Mouse (Mus musculus) liver, embryonic 14.5 days (tissue): Measurements from ENCODE around the gene B3galt1. TPM values are rescaled to one million over a fixed set of nuclear protein-coding genes. Genes with fewer than 3 reads are reported as not detected.

Experiments
- ATAC-seq: fragments of 200-750 bp; cut with Nextera tagmentation; 2 replicates; pipeline ENCODE4 v1.8.0; 2017; ENCODE audit warnings: moderate number of reproducible peaks, mild to moderate bottlenecking, moderate library complexity; ENCODE audit not compliant: insufficient read depth
- DNase-seq, 3 experiments: peaks; one replicate each; pipeline ENCODE4 v3.0.0-alpha.2; 2012 to 2013; ENCODE audit warnings: low read depth in 3 of 3, low spot score in 3 of 3
- H3K27ac ChIP-seq: fragments of 300-500 bp; sonication (generic); 2 replicates; pipeline ENCODE4 v1.5.1; 2014; ENCODE audit warnings: moderate library complexity, mild to moderate bottlenecking, control low read depth, inconsistent platforms
- H3K27me3 ChIP-seq: fragments of 300-500 bp; sonication (generic); 2 replicates; pipeline ENCODE4 v1.6.1; 2014; ENCODE audit warnings: mild to moderate bottlenecking, low read length, moderate library complexity; ENCODE audit not compliant: control insufficient read depth, insufficient read depth
- H3K36me3 ChIP-seq: fragments of 300-500 bp; sonication (generic); replicated peaks from 2 replicates; pipeline ENCODE4 v1.6.1; 2014; ENCODE audit warnings: low read depth; ENCODE audit not compliant: control insufficient read depth, insufficient read depth
- H3K4me1 ChIP-seq, 2 experiments: fragments of 200-500 bp in 1 of 2; fragments of 300-500 bp in 1 of 2; sonication (generic) in 1 of 2; replicated peaks; 2 replicates each; pipeline ENCODE4 v1.6.1; 2012 to 2014; ENCODE audit warnings: antibody characterized with exemption in 1 of 2, inconsistent platforms in 1 of 2, low read length in 1 of 2; ENCODE audit not compliant: control insufficient read depth in 2 of 2, insufficient read depth in 2 of 2
- H3K4me2 ChIP-seq: fragments of 300-500 bp; sonication (generic); 2 replicates; pipeline ENCODE4 v1.6.1; 2014; ENCODE audit warnings: low read depth, mild to moderate bottlenecking, control low read depth, moderate library complexity
- H3K4me3 ChIP-seq, 2 experiments: fragments of 200-500 bp in 1 of 2; fragments of 300-500 bp in 1 of 2; sonication (generic) in 1 of 2; 2 replicates each; pipeline ENCODE4 v1.5.1; 2012 to 2014; ENCODE audit warnings: low read depth in 2 of 2, low read length in 2 of 2, mild to moderate bottlenecking in 2 of 2, control low read depth in 1 of 2, inconsistent platforms in 1 of 2, moderate library complexity in 1 of 2; ENCODE audit not compliant: insufficient read depth in 1 of 2
- H3K9ac ChIP-seq: fragments of 300-500 bp; sonication (generic); replicated peaks from 2 replicates; pipeline ENCODE4 v1.6.1; 2014; ENCODE audit warnings: mild to moderate bottlenecking, control low read depth, moderate library complexity
- H3K9me3 ChIP-seq: fragments of 300-500 bp; sonication (generic); 2 replicates; pipeline ENCODE4 v1.6.1; 2016; ENCODE audit warnings: low read length, mixed read lengths; ENCODE audit not compliant: control insufficient read depth
- CTCF ChIP-seq: IDR thresholded peaks from 2 replicates; pipeline ENCODE4 v1.5.1; 2016; ENCODE audit warnings: antibody characterized with exemption, low read depth, control low read depth
- EP300 ChIP-seq: IDR thresholded peaks from 2 replicates; pipeline ENCODE4 v1.6.1; 2016; ENCODE audit warnings: antibody characterized with exemption, low read depth
- whole genome bisulfite sequencing: fragments of 180-500 bp; shearing (Covaris S2); extraction: QIAGEN DNeasy Blood & Tissue Kit; methylation state at CpG from one replicate; pipeline ENCODE4 v1.1.7; 2014; ENCODE audit not compliant: insufficient replicate concordance; 5-methylcytosine and 5-hydroxymethylcytosine counted together
- polyA plus RNA-seq, 2 experiments: library from polyadenylated mRNA; depleted of rRNA in 1 of 2; stranded (reverse) in 1 of 2; unstranded in 1 of 2; fragments of >200 nt; fragmentation: Nextera tagmentation in 1 of 2; extraction: Ambion mirVana in 1 of 2; gene quantifications; 2 replicates each; pipeline versions ENCODE4 v1.2.1 to v1.2.3; 2012 to 2014

B3galt1 gene
- polyA plus RNA-seq, 2 experiments = 0.03 to 0.23 TPM

- ATAC-seq (no peak), DNase-seq (no peak)
- WGBS = 63% methylated on average over 5 of the region's 5 CpGs
These were observed 514.0 kb downstream of the B3galt1 start for GRCm38 (mm10) chr2:68079426-68080360.

DNA sequence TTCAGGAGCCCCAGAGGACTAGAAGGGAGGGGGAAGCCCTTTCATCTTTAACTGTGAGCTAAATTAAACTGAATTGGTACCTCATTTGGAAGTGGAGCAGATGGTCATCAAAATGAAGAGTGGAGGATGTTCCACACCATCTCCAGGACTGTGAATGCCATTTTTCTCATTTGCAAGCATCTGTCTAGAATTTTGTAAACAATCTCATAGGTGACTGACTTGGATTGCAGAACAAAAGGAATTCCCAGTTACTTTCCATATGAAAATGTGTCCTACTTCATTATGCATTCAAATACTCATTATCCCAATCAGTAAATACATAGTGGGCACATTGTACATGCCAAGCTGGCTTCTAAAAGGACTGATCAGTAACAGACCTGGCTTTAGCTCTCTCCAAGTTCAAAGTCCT lies 515.2 kb downstream of the B3galt1 start:
- H3K9ac ChIP-seq = no peak overlapping the region
- TF ChIP-seq CTCF (no peak), EP300 (no peak)
- no peak overlapping the region for H3K4me2 ChIP-seq
- no peaks in the 10 kb centered on the region for H3K4me1 ChIP-seq
- no peak overlapping the region for H3K27ac ChIP-seq
- DNase-seq = no peak
- H3K27me3 ChIP-seq = no peaks in the 10 kb centered on the region
- H3K9me3 ChIP-seq = no peaks in the 10 kb centered on the region
- H3K4me3 ChIP-seq = no peak overlapping the region
- H3K36me3 ChIP-seq = no peaks in the 10 kb centered on the region
- no peak for ATAC-seq

More at GRCm38 (mm10) chr2:68079426-68080360, 514.0 kb downstream of the B3galt1 start:
- H3K9ac ChIP-seq = no peak overlapping the region
- no peak for TF ChIP-seq EP300
- TF ChIP-seq CTCF = no peak
- no peak overlapping the region for H3K4me2 ChIP-seq
- no peaks in the 10 kb centered on the region for H3K27me3 ChIP-seq
- no peak overlapping the region for H3K27ac ChIP-seq
- no peaks in the 10 kb centered on the region for H3K9me3 ChIP-seq
- no peak overlapping the region for H3K4me3 ChIP-seq
- H3K4me1 ChIP-seq = no peaks in the 10 kb centered on the region
- H3K36me3 ChIP-seq = no peaks in the 10 kb centered on the region

- Histone ChIP-seq H3K9me3 (no peaks in the 10 kb centered on the region), H3K9ac (no peak overlapping the region), H3K4me2 (no peak overlapping the region), H3K4me3 (no peak overlapping the region), H3K4me1 (no peaks in the 10 kb centered on the region), H3K27ac (no peak overlapping the region), H3K36me3 (no peaks in the 10 kb centered on the region), H3K27me3 (no peaks in the 10 kb centered on the region)
- 35% methylated on average over 1 of the region's 1 CpGs for WGBS
- ATAC-seq = no peak
- TF ChIP-seq CTCF = no peak
- TF ChIP-seq EP300 = no peak
- DNase-seq = no peak
These were observed 518.8 kb downstream of the B3galt1 start for GRCm38 (mm10) chr2:68084483-68084882.

GRCm38 (mm10) chr2:68086101-68086500 lies 520.4 kb downstream of the B3galt1 start:
- no peaks in the 10 kb centered on the region for H3K36me3 ChIP-seq
- no peak overlapping the region for H3K4me3 ChIP-seq
- no peaks in the 10 kb centered on the region for H3K9me3 ChIP-seq
- TF ChIP-seq EP300 = no peak
- TF ChIP-seq CTCF = no peak
- 57% methylated on average over 4 of the region's 4 CpGs for WGBS
- H3K4me2 ChIP-seq = no peak overlapping the region
- no peaks in the 10 kb centered on the region for H3K4me1 ChIP-seq
- H3K27me3 ChIP-seq = no peaks in the 10 kb centered on the region
- H3K9ac ChIP-seq = no peak overlapping the region
- ATAC-seq = no peak
- no peak overlapping the region for H3K27ac ChIP-seq
- DNase-seq = no peak

DNA sequence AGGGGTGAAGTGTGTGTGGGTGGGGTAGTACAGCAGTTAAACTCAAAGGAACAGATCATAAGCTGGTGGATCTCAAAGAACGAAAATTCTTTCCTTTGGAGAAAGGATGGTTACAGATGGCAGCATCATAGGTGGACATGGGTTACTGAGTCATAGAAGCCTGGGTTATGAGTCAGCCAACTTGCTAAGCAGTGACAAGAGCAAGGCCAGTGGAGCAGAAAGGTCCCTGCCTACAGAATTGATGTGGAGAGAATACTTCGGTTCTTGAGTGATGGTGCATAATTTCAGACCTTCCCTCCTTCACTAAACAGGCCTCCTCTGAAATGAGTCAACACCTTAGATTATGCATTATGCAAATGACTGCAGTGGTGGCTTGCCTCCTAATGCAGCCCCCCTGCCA lies 525.9 kb downstream of the B3galt1 start:
- TF ChIP-seq CTCF = no peak
- TF ChIP-seq EP300 = no peak
- Histone ChIP-seq H3K9me3 (no peaks in the 10 kb centered on the region), H3K27me3 (no peaks in the 10 kb centered on the region), H3K27ac (no peak overlapping the region), H3K36me3 (no peaks in the 10 kb centered on the region), H3K9ac (no peak overlapping the region), H3K4me1 (no peaks in the 10 kb centered on the region), H3K4me3 (no peak overlapping the region), H3K4me2 (no peak overlapping the region)
- WGBS = 61% methylated on average over 2 of the region's 2 CpGs
- no peak for ATAC-seq
- DNase-seq = no peak
